Mouse (Mus musculus) left cerebral cortex, adult 8-10 months (tissue): ENCODE data around the gene Hnrnpul1. TPM values are rescaled to one million over a fixed set of nuclear protein-coding genes. Genes with fewer than 3 reads are reported as not detected.
"Not testable (repeated sequence)": the region's sequence is repeated elsewhere in the genome, so short reads cannot be mapped to it uniquely, and the experiment has no call there.

ENCODE experiments used
- DNase-seq, 2 experiments: peaks; one replicate each; pipeline ENCODE4 v3.0.0; 2022; ENCODE audit warnings: low spot score in 2 of 2
- total RNA-seq, 4 experiments: library from RNA; stranded (reverse); gene quantifications; 2 replicates each; pipeline ENCODE4 v1.2.4; 2022

The Hnrnpul1 gene
- 100 to 1,000 TPM; 102 to 118 (median 109) TPM for total RNA-seq

- DNase-seq: peak; percentile 99
Observed at GRCm38 (mm10) chr7:25754738-25755467, at the start of gene Hnrnpul1. Gene Hnrnpul1, minus strand, starts transcription at chr7:25754757.

GRCm38 (mm10) chr7:25803460-25803859 is 48.9 kb upstream of the Hnrnpul1 start:
- no peak for DNase-seq

- no peak for DNase-seq
Observed at GRCm38 (mm10) chr7:25802241-25803125, 47.9 kb upstream of the Hnrnpul1 start.

- no peak for DNase-seq
Observed at GRCm38 (mm10) chr7:25801031-25801430, 46.5 kb upstream of the Hnrnpul1 start.

- no peak for DNase-seq
Observed at GRCm38 (mm10) chr7:25799369-25799768, 44.8 kb upstream of the Hnrnpul1 start.

DNA sequence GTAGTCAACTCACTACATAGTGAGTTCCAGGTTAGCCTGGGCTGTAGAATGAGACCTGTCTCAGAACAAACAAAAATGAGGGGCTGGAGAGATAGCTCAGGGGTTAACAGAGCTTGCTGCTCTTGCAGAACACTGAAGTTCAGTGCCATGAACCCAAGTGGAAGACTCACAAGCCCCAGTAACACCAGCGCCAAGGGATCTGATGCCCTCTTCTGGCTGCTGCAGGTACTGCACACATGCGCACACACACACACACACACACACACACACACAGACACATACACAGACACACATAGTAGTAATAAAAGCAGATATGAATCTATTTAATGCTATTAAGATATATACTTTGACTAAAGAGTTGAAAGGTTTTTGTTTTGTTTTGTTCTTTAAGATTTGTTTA is 44.0 kb upstream of the Hnrnpul1 start:
- DNase-seq: no peak

DNA sequence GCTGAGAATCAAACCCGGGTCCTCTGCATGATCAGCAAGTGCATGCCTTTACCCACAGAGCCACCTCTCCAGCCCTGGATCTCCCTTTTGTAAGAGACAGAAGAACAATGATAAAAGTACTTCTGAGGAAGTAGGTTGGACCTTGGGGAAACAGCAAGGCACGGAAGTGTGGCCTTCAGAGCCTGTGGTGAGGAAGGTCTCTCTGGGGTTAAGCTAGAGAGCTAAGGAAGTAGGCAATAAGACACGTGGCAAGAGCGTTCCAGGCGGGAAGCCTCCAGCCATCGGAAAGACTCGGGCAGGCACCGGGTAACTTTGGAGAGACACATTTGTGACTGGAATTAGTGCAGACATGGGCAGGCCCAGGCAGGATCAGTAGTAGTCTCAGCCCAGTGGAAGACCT is 40.2 kb upstream of the Hnrnpul1 start:
- no peak for DNase-seq

- DNase-seq: no peak
Observed at GRCm38 (mm10) chr7:25793679-25794078, 39.1 kb upstream of the Hnrnpul1 start.

GRCm38 (mm10) chr7:25792966-25793365 is 38.4 kb upstream of the Hnrnpul1 start:
- DNase-seq: not testable (repeated sequence)

- no peak for DNase-seq
Observed at GRCm38 (mm10) chr7:25790615-25791014, 36.1 kb upstream of the Hnrnpul1 start.

DNA sequence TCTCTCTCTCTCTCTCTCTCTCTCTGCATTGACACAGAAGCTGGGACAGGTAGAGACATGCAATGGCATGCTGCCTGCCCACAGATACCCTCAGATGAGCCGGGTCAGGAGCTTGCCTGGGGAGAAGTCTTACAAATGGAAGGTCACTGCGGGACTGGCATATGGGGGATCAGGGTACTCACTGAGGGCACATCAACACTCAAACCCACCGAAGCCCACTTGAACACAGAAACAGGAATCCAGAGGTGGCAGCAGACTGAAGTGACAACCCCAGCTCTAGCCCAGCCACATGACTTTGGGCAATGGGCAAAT is 34.5 kb upstream of the Hnrnpul1 start:
- no peak for DNase-seq

DNA sequence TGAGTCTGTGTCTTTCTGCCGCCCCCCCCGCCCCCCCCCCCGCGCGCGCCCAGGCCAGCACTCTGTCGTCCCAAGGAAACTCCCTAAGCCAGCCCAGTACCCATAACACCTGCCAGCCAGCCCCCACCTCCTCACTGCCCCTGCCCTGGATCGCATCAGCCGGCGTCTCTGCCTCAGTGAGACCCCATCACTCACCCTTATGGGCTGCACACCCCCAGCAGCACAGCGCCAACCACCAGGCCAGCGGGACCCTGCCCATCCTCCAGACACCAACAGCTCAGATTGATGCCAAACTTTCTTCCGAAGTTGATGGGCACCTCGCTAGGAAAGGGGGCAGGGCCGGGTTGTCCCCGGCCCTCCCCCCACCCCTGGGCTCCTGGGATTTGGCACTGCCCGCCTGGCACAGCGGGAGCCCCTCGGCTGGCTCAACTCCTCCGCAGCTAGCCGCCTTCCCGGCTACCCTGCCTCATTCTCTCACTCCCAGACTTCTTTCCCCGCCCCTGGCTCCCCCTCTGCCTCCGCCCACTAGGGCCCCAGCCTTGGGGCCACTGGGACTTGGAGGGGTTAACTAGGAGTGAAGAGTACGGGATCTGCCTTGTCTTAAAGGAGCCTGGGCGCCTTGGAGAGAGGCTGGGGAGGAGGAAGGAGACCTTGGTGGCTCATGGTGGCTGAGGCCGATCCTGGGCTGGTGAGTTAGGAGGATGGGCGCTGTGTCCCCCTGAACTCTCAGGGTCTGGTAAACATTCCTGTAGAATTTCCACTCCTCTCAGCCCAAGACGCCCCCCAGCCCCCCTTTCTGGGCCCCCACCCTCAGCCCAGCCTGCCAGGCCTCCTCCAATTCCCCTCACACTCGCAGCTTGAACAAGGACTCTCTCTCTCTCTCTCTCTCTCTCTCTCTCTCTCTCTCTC is 33.9 kb upstream of the Hnrnpul1 start, which contains the start of gene Axl:
Gene Axl (minus strand): TSS at position 486 of the 909 bp plus-strand sequence.
- peak; percentile 19 to 48 for DNase-seq

DNA sequence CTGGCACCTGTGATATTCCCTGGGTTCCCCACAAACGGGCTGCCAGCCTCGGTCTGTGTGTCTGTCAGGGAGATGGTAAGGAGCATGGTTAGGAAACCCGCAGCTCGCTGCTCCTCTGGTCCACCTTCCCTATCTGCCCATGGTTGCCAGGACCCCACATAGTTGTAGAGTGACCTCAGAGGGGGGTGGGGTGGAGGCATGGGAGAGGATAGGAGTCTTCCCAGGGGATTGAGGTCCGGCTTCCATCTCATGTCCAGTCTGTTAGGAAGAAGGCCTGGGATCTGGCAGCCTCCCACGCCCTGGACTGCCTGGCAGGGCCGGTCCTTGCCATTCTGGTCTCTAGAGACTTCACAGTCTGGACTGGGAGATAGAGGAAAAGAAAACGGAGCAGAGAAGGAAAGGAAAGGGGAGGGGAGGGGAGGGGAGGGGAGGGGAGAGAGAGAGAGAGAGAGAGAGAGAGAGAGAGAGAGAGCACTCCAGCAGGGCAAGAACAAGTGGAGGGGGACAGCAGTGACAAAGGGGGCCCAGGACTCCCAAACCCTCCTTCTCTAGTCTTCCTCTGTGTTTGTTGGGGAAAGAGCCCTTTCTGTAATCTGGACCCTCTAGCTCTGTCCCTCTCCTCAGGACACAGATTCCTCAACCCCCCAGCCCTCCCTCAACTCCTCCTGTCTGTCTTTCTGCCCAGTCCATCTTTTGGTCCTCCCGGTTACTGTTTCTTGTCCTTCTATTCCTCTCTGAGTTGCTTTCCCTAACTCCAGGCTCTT is 33.1 kb upstream of the Hnrnpul1 start:
- no peak for DNase-seq

- no peak for DNase-seq
Observed at GRCm38 (mm10) chr7:25786974-25787373, 32.4 kb upstream of the Hnrnpul1 start.

DNA sequence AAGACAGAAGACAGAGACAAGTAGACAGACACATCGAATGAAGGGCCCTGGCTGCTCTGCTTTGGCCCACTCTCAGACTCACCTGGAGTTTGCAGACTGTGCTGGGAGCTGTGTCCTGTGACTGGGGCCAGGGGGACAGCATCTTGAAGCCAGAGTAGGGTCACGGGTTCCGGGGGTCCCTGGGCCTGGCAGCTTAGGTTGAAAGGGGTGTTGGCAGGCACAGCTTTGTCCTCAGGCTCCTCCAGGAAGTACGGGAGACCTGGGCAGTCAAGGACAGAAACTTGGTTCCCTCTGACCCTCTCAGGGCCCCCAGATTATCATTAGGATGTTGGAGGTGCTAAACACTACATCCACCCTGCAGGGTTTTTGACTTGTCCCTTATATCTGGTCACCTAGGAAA is 31.2 kb upstream of the Hnrnpul1 start:
- DNase-seq: no peak

DNA sequence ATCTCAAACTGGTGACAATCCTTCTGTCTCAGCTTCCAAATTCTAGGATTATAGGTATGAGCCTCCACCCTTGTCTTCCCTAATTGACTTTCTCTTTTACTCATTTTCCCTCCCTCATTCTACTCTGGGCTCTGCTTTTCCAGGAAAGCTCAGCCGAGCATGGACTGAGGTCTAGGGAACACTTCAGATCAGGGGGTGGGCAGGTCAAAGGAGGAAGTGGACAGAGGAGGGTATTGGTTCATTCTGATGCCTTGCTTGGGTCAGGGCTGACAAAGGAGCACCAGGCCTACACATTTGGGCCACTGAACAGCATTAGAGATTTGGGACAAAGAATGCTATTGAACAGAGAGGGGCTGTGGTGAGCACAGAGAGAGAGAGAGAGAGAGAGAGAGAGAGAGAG is 30.3 kb upstream of the Hnrnpul1 start:
- DNase-seq: no peak

GRCm38 (mm10) chr7:25783746-25784145 is 29.2 kb upstream of the Hnrnpul1 start:
- DNase-seq: no peak

- no peak for DNase-seq
Observed at GRCm38 (mm10) chr7:25782744-25783143, 28.2 kb upstream of the Hnrnpul1 start.

DNA sequence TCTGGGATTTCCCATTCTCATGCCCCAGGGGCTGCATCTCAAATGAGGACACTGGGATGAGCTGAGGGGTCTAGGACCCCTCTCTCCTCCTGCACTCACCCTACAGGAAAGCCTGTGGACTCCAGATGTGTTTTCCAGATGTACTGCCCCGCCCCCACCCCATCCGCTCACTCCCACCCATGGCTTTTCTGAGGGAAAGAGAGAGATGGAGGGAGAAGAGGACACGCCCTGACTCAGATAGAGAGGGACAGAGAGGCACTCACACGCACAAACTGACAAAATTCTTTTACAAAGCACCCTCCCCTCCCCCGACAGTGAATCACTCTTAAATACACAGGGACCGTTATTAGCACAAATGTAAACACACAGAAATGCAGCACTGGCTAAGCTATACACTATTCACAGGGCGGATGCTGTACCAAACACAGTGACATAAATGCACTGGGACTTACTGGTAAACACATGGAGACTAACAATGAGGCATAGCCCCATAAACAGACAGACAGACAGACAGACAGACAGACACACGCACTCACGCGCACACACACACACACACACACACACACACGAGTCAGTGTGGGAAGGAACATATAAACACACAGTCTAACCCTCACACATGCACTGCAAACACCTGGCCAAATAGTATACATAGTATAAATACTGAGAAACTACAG is 27.5 kb upstream of the Hnrnpul1 start:
- DNase-seq: no peak

DNA sequence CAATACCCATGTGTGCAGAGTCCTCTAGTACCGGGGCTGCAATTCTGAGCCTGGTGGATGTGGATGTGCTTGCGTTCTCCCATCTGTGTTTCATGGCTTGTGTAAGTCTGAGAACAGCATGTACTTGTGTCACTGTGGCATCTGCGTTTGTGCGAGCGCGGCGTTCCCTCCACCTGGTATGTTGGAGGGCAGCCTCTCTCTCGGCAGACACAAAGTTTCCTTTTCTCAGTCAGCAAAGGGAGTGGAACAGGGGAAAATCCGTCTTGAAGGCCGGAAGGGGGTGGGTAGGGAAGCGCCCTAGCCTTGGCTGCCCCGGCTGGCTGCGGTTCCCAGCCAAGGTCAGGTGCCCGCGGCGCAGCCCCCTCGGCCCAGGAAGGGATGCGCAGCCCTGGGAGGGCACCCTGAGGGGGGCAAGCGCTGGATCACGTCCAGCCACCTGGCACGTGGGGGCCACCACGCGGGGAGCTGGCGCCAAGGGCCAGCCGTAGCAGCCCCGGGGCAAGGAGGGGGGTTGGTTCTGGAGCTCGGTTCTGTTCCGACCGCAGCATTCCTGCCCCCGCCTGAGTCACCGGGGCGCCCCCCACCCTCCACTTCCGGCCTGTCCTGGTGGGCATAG is 26.9 kb upstream of the Hnrnpul1 start:
- no peak for DNase-seq
